Mouse (Mus musculus) thymus, postnatal 10 days (tissue): ENCODE measurements around the gene Ensa.
A peak's percentile ranks its signal among the peaks of the same experiment; 100 is the strongest.
"Not testable (repeated sequence)": the region's sequence is repeated elsewhere in the genome, so short reads cannot be mapped to it uniquely, and the experiment has no call there.

ENCODE experiments used
- DNase-seq, 2 experiments: peaks; one replicate each; pipeline ENCODE4 v3.0.0; 2021; ENCODE audit warnings: low spot score in 2 of 2

The Ensa gene

GRCm38 (mm10) chr3:95662724-95663449 lies 38.1 kb downstream of the Ensa start:
- no peak for DNase-seq

GRCm38 (mm10) chr3:95663486-95663885 lies 38.7 kb downstream of the Ensa start:
- DNase-seq, result no peak

- DNase-seq, result no peak
Measured at GRCm38 (mm10) chr3:95663969-95664608, 39.3 kb downstream of the Ensa start.

GRCm38 (mm10) chr3:95664940-95665352 lies 40.2 kb downstream of the Ensa start:
- no peak for DNase-seq

GRCm38 (mm10) chr3:95666124-95666844 lies 41.5 kb downstream of the Ensa start:
- peak; percentile 77 to 79 for DNase-seq

- DNase-seq, result no peak
Measured at GRCm38 (mm10) chr3:95667521-95667920, 42.7 kb downstream of the Ensa start.

GRCm38 (mm10) chr3:95668026-95668425 lies 43.2 kb downstream of the Ensa start:
- DNase-seq, result no peak

GRCm38 (mm10) chr3:95668589-95669308 lies 44.0 kb downstream of the Ensa start:
- peak; percentile 74 to 79 for DNase-seq

GRCm38 (mm10) chr3:95669309-95669665 lies 44.5 kb downstream of the Ensa start:
- DNase-seq, result no peak

- DNase-seq, result not testable (repeated sequence)
Measured at GRCm38 (mm10) chr3:95670419-95670818, 45.6 kb downstream of the Ensa start.

GRCm38 (mm10) chr3:95671201-95671600 lies 46.4 kb downstream of the Ensa start:
- DNase-seq, result no peak

- DNase-seq, result peak; percentile 69 to 70
Measured at GRCm38 (mm10) chr3:95672461-95672860, 47.7 kb downstream of the Ensa start.

- peak; percentile 60 to 68 for DNase-seq
Measured at GRCm38 (mm10) chr3:95672861-95673706, 48.3 kb downstream of the Ensa start.

GRCm38 (mm10) chr3:95673707-95674211 lies 49.0 kb downstream of the Ensa start:
- no peak for DNase-seq

GRCm38 (mm10) chr3:95674236-95674635 lies 49.4 kb downstream of the Ensa start:
- peak; percentile 74 to 84 for DNase-seq

- peak; percentile 37 to 43 for DNase-seq
Measured at GRCm38 (mm10) chr3:95674812-95675211, 50.0 kb downstream of the Ensa start.

- DNase-seq, result peak; percentile 66 to 79
Measured at GRCm38 (mm10) chr3:95675301-95676092, 50.7 kb downstream of the Ensa start.

GRCm38 (mm10) chr3:95676745-95677419 lies 52.1 kb downstream of the Ensa start:
- DNase-seq, result peak; percentile 35 to 71

- no peak for DNase-seq
Measured at GRCm38 (mm10) chr3:95677420-95678090, 52.8 kb downstream of the Ensa start.
